Mouse (Mus musculus) frontal cortex, postnatal 10 days (tissue): ENCODE data around the gene Prelp.
A peak's percentile ranks its signal among the peaks of the same experiment; 100 is the strongest.

Experiments
- DNase-seq, 2 experiments: peaks; one replicate each; pipeline ENCODE4 v3.0.0; 2022; ENCODE audit warnings: low spot score in 2 of 2, mixed read lengths in 1 of 2

Prelp gene

GRCm38 (mm10) chr1:133934354-133934963 is 13.2 kb upstream of the Prelp start:
- no peak for DNase-seq

DNA sequence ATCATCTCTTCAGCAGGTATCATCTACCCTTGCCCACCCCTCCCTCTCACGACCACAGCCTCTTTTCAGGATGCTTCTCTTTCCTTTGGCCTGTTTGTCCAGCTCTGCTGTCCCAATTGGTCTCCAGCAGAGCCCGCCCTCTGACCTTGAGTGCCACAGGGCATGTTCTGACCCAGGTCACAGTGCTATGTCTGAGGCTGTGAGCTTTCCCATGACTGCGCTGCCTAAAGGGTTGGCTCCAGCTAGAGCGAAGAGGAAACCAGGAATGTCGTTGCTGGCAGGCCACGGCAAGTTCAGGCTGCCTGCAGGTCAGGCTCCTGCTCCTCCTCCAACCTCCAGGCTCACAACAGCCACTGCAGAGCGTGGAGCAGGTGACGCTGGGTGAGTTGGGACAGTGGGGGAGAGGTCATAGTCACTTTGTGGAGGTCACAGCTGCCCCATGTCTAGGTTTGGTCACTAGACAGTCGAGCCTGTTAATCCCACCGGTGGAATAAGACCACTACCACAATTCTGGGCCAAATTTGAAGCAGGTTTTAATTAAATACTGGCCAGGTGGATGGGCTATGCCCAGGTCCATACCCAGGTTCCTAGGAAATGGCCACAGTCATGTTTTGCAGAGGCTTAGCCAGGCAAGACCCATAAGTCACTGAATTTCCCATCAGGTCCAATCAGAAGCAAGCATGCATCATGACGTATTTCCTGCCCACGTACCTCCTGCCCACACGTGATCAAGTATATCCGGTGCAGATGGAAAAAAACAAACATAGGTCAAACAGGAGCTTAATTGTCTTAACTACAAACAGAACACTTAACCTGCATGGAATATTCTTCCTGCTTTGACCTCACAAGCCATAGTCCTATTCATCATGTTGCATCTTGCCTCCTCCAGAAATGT is 12.3 kb upstream of the Prelp start:
- DNase-seq, result no peak

DNA sequence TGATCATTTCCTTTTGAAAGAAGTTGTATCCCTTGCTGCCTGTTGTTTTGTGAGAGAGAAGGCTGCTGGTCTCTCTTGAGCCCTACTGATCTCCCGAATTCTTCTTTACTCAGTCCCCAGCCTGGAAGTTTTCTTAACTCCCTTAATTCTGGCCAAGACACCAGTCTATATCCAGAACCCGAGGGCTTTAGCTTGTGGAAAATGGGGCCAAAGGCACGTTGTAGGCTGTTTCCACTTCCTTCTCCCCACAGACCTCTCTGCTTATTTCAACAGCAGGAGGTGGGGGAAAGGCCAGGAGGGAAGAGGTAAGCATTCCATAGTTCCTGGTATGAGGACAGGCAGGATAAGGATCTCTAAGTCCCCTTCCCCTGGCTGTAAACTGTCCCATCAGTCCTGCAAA is 8.8 kb upstream of the Prelp start:
- DNase-seq, result no peak

- DNase-seq, result no peak
Observed at GRCm38 (mm10) chr1:133925223-133925622, 4.0 kb upstream of the Prelp start.

- DNase-seq, result peak in 1 of 2 experiments; percentile 38
Observed at GRCm38 (mm10) chr1:133924141-133924875, 3.1 kb upstream of the Prelp start.

- DNase-seq, result no peak
Observed at GRCm38 (mm10) chr1:133923071-133923470, 1.9 kb upstream of the Prelp start.

DNA sequence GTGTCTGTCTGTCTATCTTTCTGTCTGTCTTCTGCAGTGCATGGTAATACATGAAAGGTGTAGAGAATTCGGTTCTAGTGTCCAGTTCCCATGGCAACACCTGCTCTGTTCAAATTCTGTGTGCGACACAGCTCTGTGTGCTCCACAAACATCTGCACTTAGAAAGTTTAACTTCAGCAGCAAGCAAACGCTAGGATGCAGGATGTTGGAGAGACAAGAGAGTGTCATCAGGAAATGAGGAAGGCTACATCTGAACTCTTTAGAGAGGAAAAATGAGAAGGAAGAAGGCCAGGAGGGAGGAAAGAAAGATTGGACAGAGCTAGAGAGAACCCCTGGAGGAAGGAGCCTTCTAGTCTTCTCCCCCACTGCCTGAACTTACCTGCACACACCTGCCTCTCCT is 338 bp downstream of the Prelp start:
- no peak for DNase-seq

DNA sequence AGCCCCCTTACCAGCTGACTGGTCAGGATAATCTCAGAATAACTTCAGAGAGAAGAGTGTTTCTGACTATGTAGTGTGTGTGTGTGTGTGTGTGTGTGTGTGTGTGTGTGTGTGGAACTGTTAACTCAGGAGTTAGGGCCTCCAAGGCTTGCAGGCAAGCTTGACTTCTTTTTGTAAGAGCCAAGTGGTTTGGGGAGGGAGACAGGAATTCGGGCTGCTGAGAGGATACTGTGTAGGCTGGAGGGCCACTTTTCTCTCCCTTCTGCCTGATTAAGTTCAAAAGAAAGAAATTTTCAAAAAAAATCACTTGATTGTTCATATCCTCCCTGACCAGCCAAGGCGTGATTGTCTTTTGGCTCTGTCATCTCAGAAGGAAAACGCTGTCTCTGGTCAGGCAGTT is 813 bp downstream of the Prelp start:
- no peak for DNase-seq

DNA sequence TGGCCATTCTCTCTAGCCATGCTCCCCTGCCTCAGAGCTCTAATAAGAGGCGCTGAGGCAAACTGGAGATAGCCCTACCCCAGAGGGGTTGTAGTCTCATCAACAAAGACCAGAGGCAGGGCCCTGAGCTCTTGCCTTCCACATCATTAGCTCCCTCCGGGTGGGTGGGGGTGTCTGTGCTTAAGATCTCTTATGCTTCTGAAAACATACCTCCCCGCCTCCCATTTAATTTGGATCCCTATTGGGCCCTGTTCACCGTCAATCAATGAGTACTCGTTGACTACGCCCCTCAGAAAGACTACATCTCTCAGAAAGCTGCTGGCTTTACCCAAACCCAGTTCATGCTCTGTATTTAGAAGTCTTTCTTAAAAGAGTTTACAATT is 3.1 kb downstream of the Prelp start:
- no peak for DNase-seq

DNA sequence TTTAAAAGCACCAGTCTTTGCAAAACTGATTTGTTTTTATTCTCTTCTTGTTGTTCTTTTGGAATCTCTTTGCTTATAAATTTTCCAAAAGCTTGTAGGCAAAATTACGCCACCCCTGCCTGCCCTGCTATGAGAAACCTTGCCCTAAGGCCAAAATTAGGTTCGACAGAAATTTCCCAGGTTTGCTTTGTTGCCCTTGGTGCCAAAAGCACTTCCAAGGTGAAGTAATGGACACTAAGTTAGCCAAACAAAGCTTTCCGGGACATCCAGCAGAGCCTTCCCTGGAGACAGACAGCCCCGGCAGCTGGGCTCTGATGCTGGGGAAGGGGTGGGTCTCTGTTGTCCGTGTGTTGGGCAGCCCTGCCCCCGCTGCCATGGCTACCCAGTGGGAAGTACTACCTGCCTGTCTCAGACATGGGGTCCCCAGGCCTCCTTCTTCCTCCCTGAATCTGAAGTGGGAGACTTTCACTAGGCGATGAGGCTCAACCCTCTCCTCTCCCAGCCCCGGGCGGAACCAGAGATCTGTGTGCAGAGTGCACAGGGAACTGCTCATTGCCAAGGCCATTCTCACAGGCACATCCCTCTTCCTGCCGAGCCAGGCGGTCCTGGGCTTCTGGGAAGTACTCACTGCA is 3.6 kb downstream of the Prelp start:
- no peak for DNase-seq

DNA sequence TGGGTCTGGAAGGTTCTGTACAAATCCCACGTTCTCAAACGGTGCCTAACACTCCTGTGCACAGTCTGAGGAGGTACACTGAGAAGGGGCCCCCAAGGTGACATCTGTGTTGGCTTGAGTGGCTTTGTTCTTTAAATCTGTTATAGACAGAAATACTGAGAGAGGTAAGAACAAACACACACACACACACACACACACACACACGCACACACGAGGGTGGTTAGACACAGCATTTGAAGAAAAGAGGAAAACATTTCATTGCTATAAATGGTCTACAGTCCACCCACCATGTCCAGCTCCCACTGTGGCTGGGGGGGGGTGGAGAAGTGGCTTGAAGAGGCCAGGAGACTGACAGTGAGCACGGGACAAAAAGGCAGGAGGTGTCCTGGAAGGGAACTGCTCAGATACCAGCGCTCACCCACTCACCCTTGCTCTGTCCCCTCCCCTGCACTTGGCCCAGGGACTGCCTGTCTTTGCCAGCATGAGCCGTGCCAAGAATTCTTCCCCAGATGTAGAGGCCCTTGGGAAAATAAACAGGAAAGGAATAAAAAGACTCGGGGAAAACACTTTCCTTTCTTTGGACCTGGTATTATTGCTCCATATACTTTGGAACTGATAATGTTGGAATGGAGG is 5.4 kb downstream of the Prelp start:
- DNase-seq, result peak in 1 of 2 experiments; percentile 51

- no peak for DNase-seq
Observed at GRCm38 (mm10) chr1:133915115-133915514, 6.1 kb downstream of the Prelp start.

DNA sequence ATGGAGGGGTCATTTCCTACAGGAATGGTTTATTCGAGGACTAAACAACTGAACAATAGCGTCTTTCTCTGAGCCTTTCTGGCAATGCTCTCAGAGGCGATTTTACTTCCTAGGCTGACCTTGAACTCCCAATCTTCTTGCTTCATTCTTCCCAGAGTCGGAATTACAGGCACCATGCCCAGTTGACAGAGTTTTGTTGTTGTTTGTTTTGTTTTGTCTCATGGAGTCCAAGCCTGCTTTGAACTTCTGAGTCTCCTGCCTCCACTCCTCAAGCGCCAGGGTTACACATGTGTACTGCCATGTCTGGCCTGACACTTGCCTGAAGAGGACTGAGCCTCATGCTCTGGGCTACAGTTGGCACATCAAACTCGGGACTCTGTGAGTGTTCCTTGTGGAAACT is 8.2 kb downstream of the Prelp start:
- DNase-seq, result no peak

DNA sequence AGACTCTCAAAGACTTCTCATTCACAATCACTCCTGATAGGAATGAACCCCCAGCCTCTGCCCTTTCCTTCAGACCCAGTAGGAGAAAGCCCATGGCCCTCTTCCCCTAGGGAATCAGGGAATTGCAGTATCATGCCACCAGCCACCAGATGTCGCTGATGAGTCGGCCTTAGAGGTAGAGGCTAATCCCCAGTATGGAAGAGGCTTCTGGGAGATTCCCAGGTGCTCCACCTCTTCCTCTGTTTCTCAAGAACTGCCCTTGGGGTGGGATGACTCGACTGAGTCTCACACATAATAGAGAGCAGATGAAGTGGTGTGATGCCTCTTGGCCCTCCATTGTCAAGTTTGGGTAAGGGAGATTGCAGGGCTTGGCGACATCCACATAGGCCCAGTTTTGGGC is 9.8 kb downstream of the Prelp start:
- peak in 1 of 2 experiments; percentile 67 for DNase-seq

GRCm38 (mm10) chr1:133911008-133911407 is 10.2 kb downstream of the Prelp start:
- DNase-seq, result no peak

DNA sequence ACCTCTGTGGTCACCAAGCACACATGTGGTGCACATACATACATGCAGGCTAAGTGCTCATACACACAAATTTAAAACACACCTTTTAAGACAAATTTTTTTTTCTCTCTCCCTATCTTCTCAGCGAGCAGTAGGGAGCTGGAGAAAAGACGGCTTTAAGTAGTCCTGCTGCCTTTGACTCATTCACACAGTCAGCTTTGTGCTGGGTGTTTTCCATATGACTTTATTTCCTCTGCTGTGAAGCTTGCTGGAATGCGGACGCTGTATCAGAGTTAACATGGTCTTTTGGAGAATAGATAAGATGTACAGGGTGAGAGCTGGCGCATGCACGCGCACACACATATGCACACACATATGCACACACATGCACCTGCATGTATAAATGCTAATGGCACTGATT is 11.1 kb downstream of the Prelp start:
- DNase-seq, result no peak

DNA sequence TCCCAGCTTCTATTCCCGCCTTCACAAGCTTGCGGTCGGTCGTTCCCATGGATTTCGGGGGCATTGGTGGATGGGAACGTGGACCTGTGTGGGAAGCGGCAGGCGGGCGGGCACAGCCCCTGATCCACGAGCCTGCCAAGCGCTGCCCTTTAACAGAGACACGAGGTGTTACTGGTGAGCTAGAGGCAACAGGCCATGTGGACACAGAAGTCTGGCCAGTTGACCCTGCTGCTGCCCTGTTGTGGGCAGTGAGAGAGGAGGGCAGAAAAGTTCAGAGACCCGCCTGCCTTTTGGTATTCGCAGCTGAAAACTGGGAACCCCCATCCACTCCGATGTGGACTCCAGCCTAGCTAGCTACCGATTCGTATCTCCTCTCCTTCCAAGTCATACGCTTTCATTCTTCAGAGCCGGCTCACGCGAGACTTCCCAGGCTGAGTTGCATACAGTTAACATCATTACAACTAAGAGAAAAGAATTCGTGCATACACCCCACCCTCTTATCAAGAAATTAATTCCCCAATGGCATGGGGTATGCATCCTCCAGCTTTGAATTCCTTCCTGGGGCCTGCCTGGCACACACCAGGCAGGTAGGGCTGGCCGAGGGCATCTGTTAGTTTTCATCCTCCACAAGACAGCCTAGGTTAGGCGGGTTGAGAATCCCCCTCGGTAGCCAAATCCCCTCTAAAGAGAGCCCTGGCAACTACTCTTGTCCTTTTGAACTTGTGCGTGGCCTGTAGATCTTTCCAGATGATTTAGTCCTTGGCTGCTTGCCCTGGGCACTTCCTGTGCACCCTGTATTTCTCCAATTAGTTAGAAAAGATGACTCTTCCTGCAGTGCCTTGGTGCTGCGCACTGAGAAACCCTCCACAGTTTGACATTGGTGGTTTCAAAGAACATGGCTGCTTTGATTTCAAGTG is 12.3 kb downstream of the Prelp start:
- DNase-seq, result peak in 1 of 2 experiments; percentile 54

DNA sequence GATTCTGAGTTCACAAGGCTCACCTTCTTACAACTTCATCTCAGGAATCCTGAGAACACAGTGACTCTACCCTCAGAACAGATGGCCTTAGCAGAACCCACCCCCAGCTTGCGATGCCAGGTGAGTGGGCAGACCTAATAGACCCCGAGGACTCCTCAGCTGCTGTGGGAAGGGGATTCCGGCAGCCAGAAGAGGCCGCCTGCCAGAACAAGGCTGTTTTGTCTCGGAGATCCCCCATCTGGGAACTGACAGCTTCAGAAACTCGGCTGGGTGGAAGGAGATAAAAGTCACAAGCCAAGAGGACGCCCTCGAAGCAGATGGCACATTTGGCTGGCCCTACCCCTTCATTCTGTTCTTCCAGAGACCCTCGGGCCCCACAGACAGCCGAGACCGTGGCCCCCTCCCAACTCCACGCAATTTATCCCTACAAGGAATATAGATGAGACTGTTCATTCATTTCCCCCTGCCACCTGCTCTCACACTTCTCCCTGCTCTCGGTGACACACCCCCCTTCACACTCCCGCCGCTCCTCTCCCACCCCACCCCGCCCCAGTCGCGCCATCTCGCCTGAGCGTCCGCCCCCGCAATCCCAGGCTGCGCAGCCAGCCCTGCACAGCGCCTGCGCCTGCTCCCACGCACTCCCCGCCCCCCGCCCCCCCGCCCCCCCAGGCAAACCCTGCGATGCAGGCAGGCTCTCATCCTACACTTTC is 13.1 kb downstream of the Prelp start, which contains the start of gene Optc:
TSS of gene Optc (minus strand) at position 51 of the 710 bp plus-strand sequence.
- DNase-seq, result peak; percentile 75 to 77

GRCm38 (mm10) chr1:133906420-133906819 is 14.8 kb downstream of the Prelp start:
- DNase-seq, result no peak

GRCm38 (mm10) chr1:133900825-133901224 is 20.4 kb downstream of the Prelp start:
- DNase-seq, result no peak
